Mouse (Mus musculus) heart, adult 2 months (tissue): ENCODE results near the gene Gfral. TPM values are rescaled to one million over a fixed set of nuclear protein-coding genes. Genes with fewer than 3 reads are reported as not detected.
"Not testable (repeated sequence)": the region's sequence is repeated elsewhere in the genome, so short reads cannot be mapped to it uniquely, and the experiment has no call there.

ENCODE experiments used
- DNase-seq, 2 experiments: peaks; one replicate each; pipeline ENCODE4 v3.0.0; 2021
- H3K27ac ChIP-seq: fragments of 200-600 bp; 2 replicates; pipeline ENCODE4 v1.8.1; 2022
- H3K27me3 ChIP-seq: fragments of 200-500 bp; 2 replicates; pipeline ENCODE4 v1.6.1; 2012; ENCODE audit warnings: mild to moderate bottlenecking, low read length, inconsistent platforms, mixed read lengths; ENCODE audit not compliant: control insufficient read depth, insufficient read depth
- H3K36me3 ChIP-seq: fragments of 200-500 bp; 2 replicates; pipeline ENCODE4 v1.6.1; 2012; ENCODE audit warnings: low read length, inconsistent platforms; ENCODE audit not compliant: control insufficient read depth, insufficient read depth
- H3K4me1 ChIP-seq: fragments of 200-500 bp; 2 replicates; pipeline ENCODE4 v1.6.1; 2011; ENCODE audit warnings: low read length; ENCODE audit not compliant: control insufficient read depth, insufficient read depth
- H3K4me3 ChIP-seq: fragments of 200-600 bp; 2 replicates; pipeline ENCODE4 v1.8.1; 2022
- H3K79me2 ChIP-seq: fragments of 200-500 bp; replicated peaks from 2 replicates; pipeline ENCODE4 v1.6.1; 2012; ENCODE audit warnings: mild to moderate bottlenecking, inconsistent platforms, low read length, moderate library complexity, mixed read lengths; ENCODE audit not compliant: control insufficient read depth, insufficient read depth
- H3K9ac ChIP-seq: fragments of 200-500 bp; 2 replicates; pipeline ENCODE4 v1.6.1; 2012; ENCODE audit warnings: low read depth, mild to moderate bottlenecking, control low read depth, inconsistent platforms, low read length, mixed read lengths
- CTCF ChIP-seq: fragments of 200-600 bp; IDR thresholded peaks from 2 replicates; pipeline ENCODE4 v1.8.1; 2022; ENCODE audit warnings: antibody characterized with exemption, mild to moderate bottlenecking, moderate library complexity
- EP300 ChIP-seq: fragments of 200-500 bp; IDR thresholded peaks from 2 replicates; pipeline ENCODE4 v1.6.1; 2011; ENCODE audit warnings: low read depth, low read length, control low read depth; ENCODE audit not compliant: insufficient read depth
- POLR2A ChIP-seq: fragments of 200-500 bp; IDR thresholded peaks from 2 replicates; pipeline ENCODE4 v1.6.1; 2011; ENCODE audit warnings: mild to moderate bottlenecking, low read depth, low read length, control low read depth; ENCODE audit not compliant: insufficient read depth
- WGBS: fragments of 180-500 bp; shearing (Covaris S2); methylation state at CpG from one replicate; pipeline ENCODE4 v1.1.7; 2018; 5-methylcytosine and 5-hydroxymethylcytosine counted together
- intact Hi-C: fragments of 180-260 bp; cut with DNase I; formaldehyde crosslinking; loops from one replicate; pipeline ENCODE4 v1.15.1; 2025
- polyA plus RNA-seq: library from polyadenylated mRNA; depleted of rRNA; stranded (reverse); fragments of >200 nt; gene quantifications from 2 replicates; pipeline ENCODE4 v1.2.3, GENCODE M21; 2012; rRNA removed
- total RNA-seq, 2 experiments: library from RNA; stranded (reverse); gene quantifications; 2 replicates each; pipeline ENCODE4 v1.2.3; 2021

Gene Gfral
- total and polyA plus RNA-seq, 3 experiments: not detected

DNA sequence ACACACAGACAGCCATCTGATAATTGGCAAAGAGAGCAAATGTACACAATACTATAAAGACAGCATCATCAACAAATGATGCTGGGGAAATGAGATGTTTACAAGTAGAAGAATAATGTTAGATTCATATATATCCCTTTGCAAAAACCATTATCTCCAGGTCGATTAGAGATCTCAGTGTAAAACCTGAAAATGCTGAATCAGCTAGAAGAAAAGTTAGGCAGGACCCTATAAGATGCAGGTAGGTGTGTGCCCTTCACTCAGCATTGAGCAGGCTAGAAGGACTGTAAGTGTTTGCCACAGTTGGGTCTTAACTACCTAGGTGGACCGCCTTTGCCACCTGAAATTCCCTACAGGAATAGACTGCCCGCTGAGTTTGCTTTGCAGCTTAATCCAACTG, 67.9 kb downstream of the Gfral start:
- Histone ChIP-seq H3K27ac (no peak overlapping the region), H3K36me3 (no peaks in the 10 kb centered on the region), H3K9ac (no peak overlapping the region), H3K79me2 (no peaks in the 10 kb centered on the region), H3K4me1 (no peaks in the 10 kb centered on the region), H3K4me3 (no peak overlapping the region), H3K27me3 (no peaks in the 10 kb centered on the region)
- DNase-seq: no peak
- intact Hi-C loops: no loop called here
- no peak for TF ChIP-seq POLR2A
- no peak for TF ChIP-seq EP300
- TF ChIP-seq CTCF: no peak
- 65% methylated on average over 3 of the region's 3 CpGs for WGBS

DNA sequence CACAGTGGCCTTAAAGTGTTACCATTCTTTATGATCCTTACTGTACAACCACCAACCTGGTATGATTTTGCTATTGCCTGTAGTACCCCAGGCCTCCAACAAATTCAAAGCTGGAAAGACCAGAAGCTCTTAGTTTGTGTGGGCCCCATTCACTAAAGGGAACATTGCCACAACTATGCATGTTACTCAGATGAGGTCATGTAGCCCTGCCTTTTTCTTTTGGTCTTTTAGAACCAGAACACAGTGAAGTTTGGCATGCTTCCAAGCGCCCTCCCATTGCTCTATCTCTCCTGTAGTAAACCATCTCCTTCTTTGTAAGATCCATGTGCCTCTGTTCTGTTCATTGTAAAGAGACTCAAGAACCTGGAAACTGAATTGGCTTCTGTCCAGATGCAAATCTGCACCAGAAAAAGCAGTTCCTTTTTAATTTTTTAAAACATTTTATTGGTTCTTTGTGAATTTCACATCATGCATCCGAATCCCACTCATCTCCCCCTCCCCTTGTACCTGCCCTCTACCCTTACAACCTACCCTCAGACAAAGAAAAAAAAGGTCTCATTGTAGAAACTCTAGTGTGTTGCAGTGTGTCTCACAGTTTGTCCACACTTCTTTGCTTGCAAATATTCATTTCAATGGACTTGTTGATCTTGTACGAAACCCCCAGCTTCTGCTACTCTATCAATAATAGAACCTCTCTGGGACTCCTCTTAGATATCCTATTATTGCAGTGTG, 74.9 kb downstream of the Gfral start:
- Histone ChIP-seq H3K9ac (no peak overlapping the region), H3K4me1 (no peaks in the 10 kb centered on the region), H3K27me3 (no peaks in the 10 kb centered on the region), H3K36me3 (no peaks in the 10 kb centered on the region), H3K27ac (no peak overlapping the region), H3K4me3 (no peak overlapping the region), H3K79me2 (no peaks in the 10 kb centered on the region)
- no peak for TF ChIP-seq EP300
- no peak for TF ChIP-seq CTCF
- TF ChIP-seq POLR2A: no peak
- DNase-seq: peak in 1 of 2 experiments; percentile 2
- WGBS: 65% methylated on average over 3 of the region's 3 CpGs
- intact Hi-C loops: no loop called here

DNA sequence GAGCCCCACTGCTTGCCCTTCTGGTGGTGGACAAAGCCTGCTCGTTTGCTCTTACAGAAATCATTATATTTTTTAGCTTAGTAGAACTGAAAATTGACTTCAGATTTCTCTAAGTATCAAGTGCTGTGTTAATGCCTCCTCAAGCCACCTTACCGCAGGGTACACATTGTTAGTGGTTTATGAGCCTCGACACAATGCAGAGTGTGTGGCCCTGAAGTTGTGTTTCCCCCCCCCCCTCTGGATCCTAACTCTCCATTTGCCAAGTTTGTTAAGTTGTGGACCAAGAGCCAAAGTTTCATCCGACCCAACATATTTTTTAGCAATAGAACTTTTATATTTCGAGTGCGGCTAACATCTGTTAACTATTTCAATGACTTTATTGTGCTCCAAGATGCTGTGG, 79.4 kb downstream of the Gfral start:
- Histone ChIP-seq H3K27ac (no peak overlapping the region), H3K9ac (no peak overlapping the region), H3K27me3 (no peaks in the 10 kb centered on the region), H3K79me2 (no peaks in the 10 kb centered on the region), H3K4me1 (no peaks in the 10 kb centered on the region), H3K4me3 (no peak overlapping the region), H3K36me3 (no peaks in the 10 kb centered on the region)
- 71% methylated on average over 6 of the region's 6 CpGs for WGBS
- DNase-seq: no peak
- intact Hi-C loops: no loop called here
- no peak for TF ChIP-seq EP300
- no peak for TF ChIP-seq POLR2A
- no peak for TF ChIP-seq CTCF

DNA sequence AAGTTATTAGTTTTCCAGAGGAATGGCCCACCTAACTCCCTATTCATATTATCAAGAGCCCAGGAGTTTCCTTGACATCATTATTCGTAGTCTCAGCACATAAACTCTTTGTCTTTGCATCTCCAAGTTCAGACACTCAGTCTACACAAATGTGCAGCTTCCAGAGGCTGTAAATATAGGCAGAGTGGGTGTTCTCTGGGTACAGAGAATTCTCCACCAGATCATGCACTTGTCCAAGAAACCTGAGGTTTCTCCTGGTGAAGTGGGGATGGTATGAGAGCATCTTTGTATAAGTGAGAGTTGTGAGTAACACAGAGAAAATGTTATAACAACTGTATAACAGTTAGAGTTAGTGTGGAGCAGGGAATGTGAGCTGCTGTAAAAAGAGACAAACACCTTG, 84.1 kb downstream of the Gfral start:
- Histone ChIP-seq H3K9ac (no peak overlapping the region), H3K79me2 (no peaks in the 10 kb centered on the region), H3K4me3 (no peak overlapping the region), H3K4me1 (no peaks in the 10 kb centered on the region), H3K27ac (no peak overlapping the region), H3K36me3 (no peaks in the 10 kb centered on the region), H3K27me3 (no peaks in the 10 kb centered on the region)
- 77% methylated on average over 1 of the region's 1 CpGs for WGBS
- no peak for TF ChIP-seq CTCF
- TF ChIP-seq EP300: no peak
- TF ChIP-seq POLR2A: no peak
- intact Hi-C loops: no loop called here
- DNase-seq: no peak

DNA sequence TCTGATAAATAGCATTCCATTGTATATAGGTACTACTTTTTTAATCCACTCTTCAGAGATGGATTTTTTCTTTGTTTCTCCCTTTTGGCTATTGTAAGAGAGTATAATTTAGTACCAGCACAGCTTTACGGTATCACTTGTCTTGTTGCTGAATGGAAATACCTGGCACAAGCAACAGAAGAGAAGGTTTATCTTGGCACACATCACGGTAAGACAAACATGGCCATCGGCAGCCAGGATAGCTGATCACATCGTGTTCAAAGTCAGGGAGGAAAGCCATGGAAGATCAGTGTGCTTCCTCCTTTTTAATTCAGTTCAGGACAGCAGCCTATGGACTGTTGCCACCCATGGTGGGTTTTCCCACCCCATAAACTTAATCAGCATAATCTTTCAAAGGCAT, 89.2 kb downstream of the Gfral start:
- Histone ChIP-seq H3K27me3 (no peaks in the 10 kb centered on the region), H3K9ac (no peak overlapping the region), H3K79me2 (no peaks in the 10 kb centered on the region), H3K27ac (no peak overlapping the region), H3K4me1 (no peaks in the 10 kb centered on the region), H3K36me3 (no peaks in the 10 kb centered on the region), H3K4me3 (no peak overlapping the region)
- no peak for DNase-seq
- WGBS: 57% methylated on average over 4 of the region's 4 CpGs
- intact Hi-C loops: loop anchor here (5.0 kb wide), 2 partner anchors 102 to 407 kb away; no protein-coding TSS in a partner anchor
- no peak for TF ChIP-seq EP300
- TF ChIP-seq POLR2A: no peak
- no peak for TF ChIP-seq CTCF

DNA sequence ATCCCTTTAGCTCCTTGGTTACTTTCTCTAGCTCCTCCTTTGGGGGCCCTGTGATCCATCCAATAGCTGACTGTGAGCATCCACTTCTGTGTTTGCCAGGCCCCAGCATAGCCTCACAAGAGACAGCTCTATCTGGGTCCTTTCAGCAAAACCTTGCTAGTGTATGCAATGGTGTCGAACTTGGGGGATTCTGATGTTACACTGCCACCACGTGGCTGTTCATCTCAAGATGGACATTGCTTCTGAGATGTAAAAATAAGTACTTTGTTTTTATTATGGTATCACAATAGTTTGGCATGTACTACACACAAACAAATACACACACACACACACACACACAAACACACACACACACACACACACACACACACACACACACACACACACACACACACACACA, 90.6 kb downstream of the Gfral start:
- H3K9ac ChIP-seq, H3K27me3 ChIP-seq, H3K36me3 ChIP-seq, H3K27ac ChIP-seq, H3K79me2 ChIP-seq, H3K4me1 ChIP-seq, H3K4me3 ChIP-seq: not testable (repeated sequence)
- peak; percentile 64 for TF ChIP-seq CTCF
- 2% methylated on average over 2 of the region's 2 CpGs for WGBS
- DNase-seq: peak; percentile 35 to 66
- intact Hi-C loops: loop anchor here (1.0 to 5.0 kb wide), 3 partner anchors 101 to 406 kb away; no protein-coding TSS in a partner anchor

Other genes with a start within 250 kb of the Gfral start
- under 1 TPM in 1 of 2 experiments, not detected in 1; 0.18 TPM for gene Hmgcll1, start 198.8 kb downstream of the Gfral start, total RNA-seq
- gene Hmgcll1, start 198.8 kb downstream of the Gfral start, polyA plus RNA-seq: 0.12 and 0.29 TPM in 2 replicates
- not detected for gene Hcrtr2, start 110.2 kb upstream of the Gfral start, total RNA-seq
- gene Hcrtr2, start 110.2 kb upstream of the Gfral start, polyA plus RNA-seq: not detected in 2 replicates